Mouse (Mus musculus): ENCODE measurements around the gene Dlg4.

The Dlg4 gene

GRCm38 (mm10) chr11:70020731-70021263 lies 4.1 kb downstream of the Dlg4 start:
- DNase-seq, result peak; percentile 89

- peak; percentile 98 for DNase-seq
Measured at GRCm38 (mm10) chr11:70021264-70022132, 4.8 kb downstream of the Dlg4 start.

- DNase-seq, result peak; percentile 47
Measured at GRCm38 (mm10) chr11:70023481-70024150, 6.9 kb downstream of the Dlg4 start.

- peak; percentile 55 for DNase-seq
Measured at GRCm38 (mm10) chr11:70024151-70024514, 7.4 kb downstream of the Dlg4 start.

- DNase-seq, result peak; percentile 82
Measured at GRCm38 (mm10) chr11:70026689-70027088, 9.9 kb downstream of the Dlg4 start.

- DNase-seq, result peak; percentile 84
Measured at GRCm38 (mm10) chr11:70027397-70027796, 10.7 kb downstream of the Dlg4 start.

- DNase-seq, result peak; percentile 63
Measured at GRCm38 (mm10) chr11:70028401-70029129, 11.8 kb downstream of the Dlg4 start.

GRCm38 (mm10) chr11:70029130-70029801 lies 12.5 kb downstream of the Dlg4 start:
- DNase-seq, result peak; percentile 83

- no peak for DNase-seq
Measured at GRCm38 (mm10) chr11:70029829-70030550, 13.2 kb downstream of the Dlg4 start.

- DNase-seq, result no peak
Measured at GRCm38 (mm10) chr11:70030651-70031320, 14.0 kb downstream of the Dlg4 start.

GRCm38 (mm10) chr11:70031321-70031670 lies 14.6 kb downstream of the Dlg4 start:
- DNase-seq, result peak; percentile 47

- DNase-seq, result no peak
Measured at GRCm38 (mm10) chr11:70038174-70038573, 21.4 kb downstream of the Dlg4 start.

GRCm38 (mm10) chr11:70039631-70040030 lies 22.9 kb downstream of the Dlg4 start:
- DNase-seq, result peak; percentile 30

- peak; percentile 35 for DNase-seq
Measured at GRCm38 (mm10) chr11:70040184-70040583, 23.4 kb downstream of the Dlg4 start.

GRCm38 (mm10) chr11:70042309-70043085 lies 25.8 kb downstream of the Dlg4 start:
- peak; percentile 58 for DNase-seq

- no peak for DNase-seq
Measured at GRCm38 (mm10) chr11:70043665-70044064, 26.9 kb downstream of the Dlg4 start.

GRCm38 (mm10) chr11:70045435-70045834 lies 28.7 kb downstream of the Dlg4 start:
- DNase-seq, result no peak

- no peak for DNase-seq
Measured at GRCm38 (mm10) chr11:70049366-70049765, 32.6 kb downstream of the Dlg4 start.

GRCm38 (mm10) chr11:70049816-70050215 lies 33.1 kb downstream of the Dlg4 start:
- DNase-seq, result no peak

- peak; percentile 44 for DNase-seq
Measured at GRCm38 (mm10) chr11:70053156-70053555, 36.4 kb downstream of the Dlg4 start.
